Mouse (Mus musculus): Measurements from ENCODE around the gene Cerk.
A peak's percentile ranks its signal among the peaks of the same experiment; 100 is the strongest.
"Not testable (repeated sequence)": the region's sequence is repeated elsewhere in the genome, so short reads cannot be mapped to it uniquely, and the experiment has no call there.

The Cerk gene

DNA sequence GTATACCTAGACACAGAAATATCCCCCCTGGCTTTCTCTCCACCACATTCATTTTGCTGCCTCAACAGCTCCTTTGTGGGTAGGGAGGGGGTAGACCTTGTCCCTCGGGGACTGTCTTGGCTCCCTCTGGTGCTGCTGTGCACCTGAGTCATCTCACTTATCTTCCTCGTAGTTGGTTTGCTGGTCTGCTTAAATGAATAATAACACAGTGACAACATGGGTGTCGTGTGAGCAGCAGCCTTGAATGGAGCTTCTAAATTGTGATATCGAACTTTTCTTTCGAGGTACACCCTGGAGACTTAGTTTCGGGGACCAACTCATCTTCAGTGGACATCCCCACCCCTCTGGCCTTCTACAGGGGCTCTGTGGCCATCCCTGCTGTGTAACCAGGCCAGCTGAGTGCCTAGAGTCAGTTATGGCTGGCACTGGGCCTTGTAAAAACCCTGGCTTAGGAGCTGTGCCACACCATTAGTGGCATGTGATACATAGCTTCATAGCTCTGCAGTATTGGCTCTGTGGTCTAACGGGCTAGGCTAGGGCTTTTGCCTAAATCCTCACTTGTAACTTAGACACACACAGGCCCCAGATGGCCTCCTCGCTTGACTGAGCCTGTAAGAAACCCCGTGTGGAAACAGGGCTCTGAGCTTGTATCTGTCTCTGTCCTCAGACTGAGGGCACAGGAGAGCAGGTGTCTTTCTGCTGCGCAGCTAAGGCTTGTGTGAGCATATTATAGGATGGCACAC, 75.4 kb downstream of the Cerk start:
- DNase-seq, result no peak

DNA sequence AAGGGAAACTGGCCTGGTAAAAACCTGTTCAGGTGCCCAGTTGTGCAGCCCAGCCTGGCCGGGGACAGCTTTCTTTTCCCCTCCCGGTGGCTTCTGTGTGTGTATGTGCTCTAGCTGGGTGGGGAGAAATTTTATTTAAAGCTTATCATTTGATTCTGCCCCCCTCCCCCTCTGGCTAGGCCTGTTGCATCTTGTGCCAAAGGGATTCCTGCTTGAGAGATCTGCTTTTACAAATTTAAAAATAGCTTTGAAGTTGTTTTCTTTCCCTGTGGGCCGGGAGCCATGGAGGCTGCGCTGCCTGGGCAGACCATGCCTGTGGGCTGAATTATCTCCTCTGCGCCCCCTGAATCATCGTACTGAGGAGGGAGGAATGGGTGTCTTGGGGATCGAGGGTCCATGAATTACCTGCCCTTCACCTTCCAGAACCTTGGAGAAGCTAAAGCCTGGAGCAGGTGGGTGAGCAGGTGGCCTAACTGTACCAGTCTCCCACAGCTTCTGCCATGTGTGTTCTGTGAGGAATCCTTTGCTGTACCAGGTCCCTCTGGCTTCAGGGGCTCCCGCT, 76.2 kb downstream of the Cerk start:
- no peak for DNase-seq

DNA sequence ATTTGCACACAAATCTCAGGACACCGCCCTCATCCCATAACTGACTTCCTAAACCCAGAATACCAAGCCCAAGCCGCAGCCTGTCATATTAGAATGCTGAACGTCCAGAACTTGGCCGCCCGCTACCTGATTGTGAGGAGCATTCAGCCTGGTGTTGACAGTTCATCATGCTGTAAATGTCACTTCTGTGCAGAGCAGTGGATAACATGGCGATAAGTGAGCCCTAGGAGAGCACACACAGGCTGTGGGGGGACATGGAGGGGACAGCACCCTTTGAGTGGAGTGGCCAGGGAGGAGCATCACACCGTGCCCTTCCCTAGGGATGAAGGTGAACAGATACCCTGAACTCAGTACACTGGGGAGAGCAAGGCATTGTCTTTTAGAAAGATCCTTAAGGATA, 76.7 kb downstream of the Cerk start:
- no peak for DNase-seq

DNA sequence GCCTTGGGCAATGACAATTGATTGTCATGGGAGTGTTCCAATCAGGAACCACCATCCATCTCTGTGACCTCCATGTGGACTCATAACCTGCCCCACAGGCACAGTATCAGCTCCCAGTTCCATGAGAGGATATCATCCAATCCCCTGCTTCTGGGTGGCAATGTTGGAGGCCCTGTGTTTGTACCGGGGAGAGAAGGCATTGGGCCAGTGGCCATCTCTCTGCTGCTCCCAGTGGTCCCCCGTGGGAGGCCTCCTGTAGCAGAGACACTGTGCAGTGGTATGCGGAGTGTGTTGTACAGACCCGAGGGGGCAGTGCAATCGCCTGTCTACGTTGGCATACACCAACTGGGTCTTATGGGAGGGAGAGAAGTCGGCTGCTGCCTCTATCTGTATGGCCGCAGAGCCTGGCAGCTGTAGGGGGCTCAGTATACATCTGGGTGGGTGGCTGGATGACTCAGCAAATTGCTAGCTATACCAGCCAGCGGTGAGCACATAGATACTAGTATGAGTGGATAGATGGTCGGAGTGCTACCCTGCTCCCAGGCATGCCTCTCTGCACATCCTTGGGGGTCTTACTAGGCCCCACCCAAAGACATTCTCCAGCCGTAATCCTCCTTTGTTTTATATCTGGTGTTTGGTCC, 78.0 kb downstream of the Cerk start:
- DNase-seq, result no peak

DNA sequence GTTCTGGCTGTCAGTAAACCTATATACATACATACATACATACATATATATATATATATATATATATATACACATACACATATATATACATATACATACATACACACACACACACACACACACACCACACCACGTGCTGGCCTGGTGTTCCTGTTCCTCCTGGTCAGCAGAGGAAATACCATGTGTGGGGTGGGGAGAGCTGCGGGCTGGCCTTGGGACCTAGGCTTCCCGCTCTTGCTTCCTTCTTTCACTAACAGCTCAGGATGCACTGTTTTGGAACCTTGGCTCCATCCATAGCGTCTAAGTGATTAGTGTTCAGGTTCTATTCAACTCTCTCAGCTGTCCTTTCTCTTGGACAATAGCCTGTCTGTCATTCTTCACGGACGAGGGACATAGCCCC, 80.2 kb downstream of the Cerk start:
- peak; percentile 48 for DNase-seq

DNA sequence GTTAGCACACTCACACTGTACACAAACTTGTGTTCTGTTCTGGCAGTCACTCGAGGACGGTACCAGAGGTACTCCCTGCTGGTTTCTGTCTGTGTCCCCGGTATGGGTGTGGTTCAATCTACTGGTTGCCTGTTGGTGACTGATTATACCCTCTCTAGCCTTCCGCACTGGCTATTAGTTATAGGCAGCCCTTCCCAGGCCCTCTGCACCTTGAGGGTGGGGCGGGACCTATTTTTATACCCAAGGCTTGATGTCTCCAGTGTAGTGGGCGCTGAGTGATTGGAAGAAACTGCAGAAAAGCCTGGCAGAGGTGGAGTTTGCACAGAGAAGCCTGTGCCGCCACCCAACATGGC, 80.6 kb downstream of the Cerk start:
- no peak for DNase-seq

DNA sequence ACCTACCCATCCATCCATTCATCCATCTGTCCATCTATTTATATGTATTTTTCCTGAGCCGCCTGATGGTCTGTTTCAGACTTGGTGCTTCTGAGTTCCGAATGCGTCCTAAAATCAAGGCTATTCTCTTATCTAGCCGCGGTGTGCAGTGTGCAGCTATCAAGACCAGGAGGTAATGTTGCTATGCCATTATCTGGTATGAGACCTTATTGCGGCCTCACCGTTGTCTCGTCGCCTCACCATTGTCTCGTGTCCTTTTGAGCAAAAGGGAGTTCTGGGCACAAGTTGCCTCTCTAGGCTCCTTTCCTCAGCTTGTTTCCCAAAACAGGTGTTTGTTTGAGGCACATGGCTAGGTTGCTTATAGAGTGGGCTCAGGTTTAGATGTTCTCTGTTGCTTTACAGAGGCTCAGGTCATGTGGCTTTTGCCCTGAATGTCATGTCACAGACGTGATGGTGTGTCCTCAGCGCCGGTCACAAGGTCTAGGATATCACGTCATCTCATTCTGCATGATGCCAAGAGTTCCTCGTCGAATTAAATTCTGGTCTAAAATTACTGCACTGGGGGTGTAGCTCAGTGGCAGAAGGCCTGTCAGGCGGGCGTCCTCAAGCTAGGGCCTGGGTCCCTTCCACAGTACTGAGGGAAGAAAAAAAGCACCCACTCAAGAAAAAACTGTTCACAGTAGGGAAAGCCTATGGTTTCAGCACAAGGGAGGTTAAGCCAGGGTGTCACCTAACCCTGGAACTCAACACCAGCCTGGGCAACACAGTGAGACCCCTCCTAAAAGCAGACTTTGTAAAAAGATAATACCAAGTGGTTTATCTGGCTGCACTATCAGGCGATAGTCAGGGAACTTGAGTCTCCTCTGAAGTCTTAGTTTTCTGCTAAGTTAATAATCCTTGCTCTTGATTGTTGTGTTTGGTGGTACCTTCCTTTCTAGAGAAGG, 81.3 kb downstream of the Cerk start:
- no peak for DNase-seq

DNA sequence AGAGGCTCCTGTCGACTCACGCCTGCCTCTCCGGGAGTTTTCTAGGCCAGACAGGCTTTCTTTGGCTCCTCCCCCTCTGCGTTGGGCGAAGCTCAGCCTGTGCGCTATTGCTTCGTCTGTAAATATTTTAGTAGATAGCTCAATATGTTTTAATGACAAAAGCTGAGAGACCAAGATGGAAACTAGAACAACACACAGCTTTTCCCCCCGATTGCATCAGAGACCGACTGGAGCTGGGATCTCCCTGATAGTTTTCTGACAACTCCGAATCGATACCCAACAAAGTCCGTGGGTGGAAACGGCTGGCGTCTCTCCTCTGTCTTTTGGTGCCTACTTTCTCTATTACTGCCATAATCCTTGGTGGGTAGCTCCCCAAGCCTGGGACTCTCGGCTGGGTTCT, 83.6 kb downstream of the Cerk start:
- DNase-seq, result no peak

DNA sequence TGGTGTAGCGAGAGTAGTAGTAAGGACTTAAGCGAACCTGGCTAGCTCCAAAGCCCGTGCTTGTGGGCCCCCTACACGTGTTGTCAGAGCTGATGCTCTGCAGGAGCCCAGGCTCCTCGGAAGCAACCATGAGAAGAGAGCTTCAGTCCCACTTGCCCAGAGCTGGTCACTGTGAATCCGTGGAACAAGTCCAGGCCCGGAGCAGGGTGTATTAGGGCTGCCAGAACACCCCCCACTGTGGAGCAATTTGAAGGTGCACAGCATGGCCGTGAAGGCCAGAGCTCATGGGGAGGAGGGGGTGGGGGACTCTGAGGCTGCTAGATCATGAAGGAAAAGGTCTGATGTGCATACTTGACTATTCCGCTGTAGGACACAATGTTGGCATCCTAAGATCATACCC, 84.4 kb downstream of the Cerk start:
- DNase-seq, result no peak

DNA sequence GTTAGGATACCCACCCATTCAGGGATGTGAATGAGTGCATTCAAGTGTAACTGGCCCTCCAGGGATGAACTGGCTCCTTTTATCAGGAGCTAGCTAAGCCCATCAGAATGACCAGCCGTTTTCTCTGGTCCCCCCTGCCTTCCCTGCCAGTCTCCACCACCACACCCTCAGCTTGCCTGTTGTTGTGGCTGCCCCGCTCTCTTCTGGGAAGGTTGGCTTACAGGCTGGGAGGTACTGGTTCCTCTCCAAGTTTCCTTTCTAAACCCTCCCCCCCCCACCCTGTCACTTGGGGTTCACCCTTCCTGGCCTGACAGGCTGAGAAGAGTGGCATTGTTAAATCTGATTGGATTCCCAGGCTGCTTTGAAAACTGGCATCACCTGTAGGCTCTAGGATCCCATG, 88.1 kb downstream of the Cerk start:
- no peak for DNase-seq

DNA sequence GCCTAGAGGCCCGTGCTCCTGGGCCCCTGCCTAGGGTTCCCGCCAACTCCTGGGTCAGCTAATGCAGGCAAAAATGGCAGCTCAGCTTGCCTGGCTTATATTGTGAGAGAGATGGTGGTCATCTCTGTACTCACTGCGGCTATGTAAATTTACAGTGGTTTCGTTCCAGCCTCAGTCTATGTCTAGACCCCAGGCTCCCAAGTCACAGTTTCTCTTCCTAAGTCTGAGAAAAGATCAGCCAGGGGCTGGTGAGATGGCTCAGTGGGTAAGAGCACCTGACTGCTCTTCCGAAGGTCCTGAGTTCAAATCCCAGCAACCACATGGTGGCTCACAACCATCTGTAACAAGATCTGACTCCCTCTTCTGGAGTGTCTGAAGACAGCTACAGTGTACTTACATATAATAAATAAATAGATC, 89.3 kb downstream of the Cerk start:
- DNase-seq, result not testable (repeated sequence)

DNA sequence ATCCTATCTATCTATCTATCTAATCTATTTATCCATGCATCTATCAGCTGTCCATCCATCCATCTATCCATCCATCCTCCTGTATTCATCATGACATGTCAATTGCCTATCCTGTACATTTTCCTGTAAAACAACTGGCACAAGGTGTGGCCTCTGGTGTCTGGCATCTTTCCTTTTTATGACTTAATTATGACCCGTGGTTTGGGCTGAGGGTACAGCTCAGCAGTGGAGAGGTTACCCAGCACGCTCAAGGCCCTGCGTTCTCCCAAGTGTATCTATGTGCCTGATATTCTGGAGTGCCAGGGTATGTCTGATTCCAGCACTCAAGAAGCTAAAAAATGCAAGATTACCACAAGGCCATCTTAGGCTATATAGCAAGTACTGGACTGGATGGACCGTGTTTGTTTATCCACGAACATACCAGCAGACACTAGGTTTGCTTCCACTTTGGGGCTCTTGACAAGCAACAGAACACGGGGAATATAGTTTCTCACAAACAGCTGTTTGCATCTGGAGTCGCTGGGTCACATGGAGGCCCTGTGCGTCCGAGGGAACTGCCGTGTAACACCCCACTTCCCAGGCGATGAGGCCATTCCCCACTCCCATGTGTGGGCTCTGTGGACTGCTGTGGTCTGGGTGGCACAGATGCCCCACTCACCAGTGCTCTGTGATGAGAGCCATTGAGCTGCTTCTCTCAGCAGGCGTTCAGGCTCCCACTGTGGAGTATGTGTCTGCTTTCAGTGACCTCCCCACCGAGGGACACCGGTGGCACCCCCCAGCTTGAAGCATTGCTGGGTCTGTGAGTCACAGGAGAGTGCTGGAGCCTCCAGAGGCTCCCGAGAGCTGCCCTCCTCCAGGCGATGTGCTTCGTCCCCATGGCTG, 90.0 kb downstream of the Cerk start:
- no peak for DNase-seq

DNA sequence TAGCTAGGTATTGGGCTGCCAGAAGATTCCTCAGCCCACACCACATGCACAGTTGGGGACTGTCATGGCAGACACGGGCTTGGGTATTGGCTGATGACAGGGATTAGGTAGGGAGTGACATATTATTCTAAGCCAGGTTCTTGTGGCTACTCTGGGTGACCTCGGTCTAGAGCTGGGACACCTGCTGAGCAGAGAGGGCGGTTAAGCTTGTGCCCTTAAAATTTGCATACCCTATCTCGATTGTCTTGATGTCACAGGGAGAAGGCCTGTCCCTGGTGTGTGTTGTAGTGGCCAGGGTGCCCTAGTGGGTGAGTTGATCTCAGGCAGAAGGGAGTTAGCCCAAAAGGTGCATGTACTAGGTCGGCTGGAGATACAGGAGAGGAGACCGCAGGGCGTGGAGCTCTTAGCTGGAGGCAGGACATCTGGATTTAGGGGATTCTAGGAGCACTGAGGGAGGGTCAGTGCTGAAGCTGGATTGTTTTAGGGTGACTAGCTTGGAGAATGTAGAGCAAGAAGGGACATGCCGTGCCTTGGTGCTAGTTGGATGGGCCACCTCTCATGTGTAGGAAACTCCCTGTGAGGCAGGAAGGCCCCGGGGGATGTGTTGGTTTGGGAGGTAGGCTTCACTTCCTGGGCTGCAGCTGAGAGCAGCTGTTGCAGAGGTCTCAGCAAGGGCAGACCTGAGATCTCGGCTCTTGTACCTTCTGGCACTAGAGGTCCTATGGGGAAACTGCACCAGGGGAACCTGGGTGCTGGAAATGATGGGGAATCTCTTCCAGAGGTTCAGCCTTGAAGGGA, 91.4 kb downstream of the Cerk start:
- DNase-seq, result no peak

DNA sequence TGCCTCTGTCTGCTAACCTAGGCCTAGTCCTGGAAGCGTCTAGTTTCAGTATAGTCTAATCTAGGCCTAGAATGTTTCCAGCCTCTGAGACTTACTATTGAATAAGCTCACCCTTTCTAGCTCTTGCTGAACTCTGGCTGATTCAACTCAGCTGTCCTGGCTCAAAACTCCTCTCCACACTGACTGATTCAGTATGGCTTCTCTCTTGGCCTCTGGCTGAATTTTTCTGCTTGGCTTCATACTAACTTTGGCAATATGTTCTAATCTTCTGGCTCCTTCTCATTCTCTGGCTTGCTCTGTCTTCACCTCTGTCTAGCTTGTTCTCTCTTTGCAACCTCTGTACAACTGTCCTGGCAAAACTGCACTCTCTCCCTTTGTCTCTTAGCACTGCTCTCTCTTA, 92.7 kb downstream of the Cerk start:
- DNase-seq, result peak; percentile 65

DNA sequence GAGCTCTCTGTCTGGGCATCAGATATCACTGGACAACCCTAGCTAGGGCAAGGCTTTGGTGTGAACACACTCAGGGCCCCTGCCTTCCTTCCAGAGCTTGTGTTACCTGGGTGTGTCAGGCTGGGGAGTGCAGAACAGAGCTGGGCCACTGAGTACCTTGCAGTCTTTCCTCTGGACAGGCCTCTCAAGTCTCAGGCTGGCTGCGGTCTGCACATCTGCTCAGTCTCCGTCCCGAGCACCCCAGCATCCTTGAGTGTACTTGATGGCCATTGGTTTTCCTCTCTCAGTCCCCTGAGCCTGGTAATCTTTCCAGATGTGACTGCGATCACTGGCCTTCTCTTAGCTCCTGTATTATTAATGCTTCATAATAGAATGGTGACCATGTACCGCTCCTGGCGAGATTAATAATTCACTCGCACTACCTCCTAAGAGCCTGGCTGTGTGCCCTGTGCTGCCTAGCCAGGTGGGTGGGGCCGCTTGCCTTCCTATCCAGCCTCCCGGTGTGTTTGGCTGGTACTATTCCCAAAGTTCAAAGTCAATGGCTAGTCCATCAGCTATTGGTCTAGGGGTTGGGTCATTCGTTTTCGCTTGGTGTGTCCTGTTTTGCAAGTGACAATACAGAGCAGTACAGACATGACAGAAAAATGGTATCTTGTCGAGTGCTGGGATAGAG, 93.8 kb downstream of the Cerk start:
- peak; percentile 93 for DNase-seq

DNA sequence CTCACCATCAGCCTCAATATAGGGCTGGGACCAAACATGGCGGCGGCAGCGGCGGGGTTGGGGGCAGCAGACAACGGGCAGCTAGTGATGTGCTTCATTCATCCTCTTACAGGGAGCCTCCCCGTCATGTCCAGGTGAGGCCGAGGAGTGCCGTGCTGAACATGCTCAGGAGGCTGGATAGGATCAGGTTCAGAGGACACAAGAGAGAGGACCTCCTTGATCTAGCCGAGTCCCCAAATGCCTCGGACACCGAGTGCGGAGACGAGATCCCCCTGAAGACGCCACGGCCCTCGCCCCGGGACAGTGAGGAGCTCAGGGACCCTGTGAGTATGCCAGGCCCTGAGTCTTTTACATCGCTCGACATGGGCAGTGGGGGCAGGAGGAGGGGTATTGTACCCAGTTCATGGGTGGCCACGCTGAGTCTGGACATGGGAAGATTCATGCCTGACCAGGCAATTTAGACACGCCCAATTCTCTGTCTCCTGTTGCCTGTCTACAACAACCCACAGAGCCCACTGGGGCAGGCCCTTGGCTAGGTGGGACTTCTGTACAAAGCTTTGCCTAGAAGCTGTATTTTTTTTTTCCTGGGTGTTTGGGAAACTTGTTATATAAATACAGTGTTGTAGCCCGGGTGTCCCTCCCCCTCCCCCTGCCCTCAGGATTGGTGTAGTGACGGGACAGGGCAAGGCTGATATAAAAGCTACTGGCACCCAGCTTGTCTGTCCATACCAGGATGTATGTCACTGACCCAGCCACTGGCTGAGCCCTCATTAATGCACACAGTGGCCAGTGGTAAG, 94.5 kb downstream of the Cerk start:
- no peak for DNase-seq

DNA sequence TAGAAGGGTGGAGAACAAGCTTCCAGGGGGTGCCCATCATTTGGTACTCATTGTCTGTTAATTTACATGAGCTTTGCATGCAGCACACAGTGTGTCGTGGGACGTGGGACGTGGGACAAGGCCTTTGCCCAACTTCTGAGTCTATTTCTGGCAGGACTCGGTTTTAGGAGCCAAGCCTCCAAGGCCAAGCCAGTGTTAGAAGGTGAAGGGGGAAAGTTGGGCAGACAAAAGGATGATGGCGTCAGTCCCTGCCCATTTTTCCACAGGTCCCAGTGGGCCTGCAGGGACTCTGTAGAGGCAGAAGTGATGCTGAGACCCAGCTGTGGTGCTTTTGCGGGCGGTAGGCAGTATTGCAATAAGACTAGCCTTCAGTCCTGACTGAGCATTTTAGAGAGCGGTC, 95.4 kb downstream of the Cerk start:
- DNase-seq, result no peak

DNA sequence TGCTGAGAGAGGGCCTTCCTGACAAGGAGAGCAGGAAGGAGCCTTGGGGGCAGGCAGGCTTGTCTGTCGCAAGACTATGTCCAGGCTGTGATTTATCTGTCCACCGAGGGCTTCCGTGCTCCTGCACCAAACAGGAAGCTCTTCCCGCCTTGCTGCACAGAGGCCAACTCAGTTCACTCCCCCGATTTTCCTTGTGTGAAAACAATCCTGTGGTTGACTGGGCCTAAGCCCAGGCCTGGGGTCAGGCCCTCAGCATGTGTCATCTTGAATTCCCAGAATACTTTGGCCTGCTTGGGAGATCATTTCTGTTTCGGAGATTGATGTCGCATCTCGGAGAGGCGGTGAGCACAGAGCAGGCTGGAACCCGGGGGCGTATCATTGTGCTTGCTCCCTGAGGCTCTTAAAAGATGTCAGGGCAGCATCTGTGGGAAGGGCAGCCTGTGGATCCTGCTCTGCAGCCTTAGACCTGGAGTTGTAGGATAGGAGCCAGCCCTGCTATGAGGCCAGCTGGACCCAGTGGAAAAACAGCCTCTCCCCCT, 95.9 kb downstream of the Cerk start:
- peak; percentile 92 for DNase-seq

Measured in kidney, postnatal 14 days (tissue).